ENCODE assay signal across 19 mouse cellular contexts in genomic region chr2:31218611-31219010, GRCm38 (mm10).
"Had no signal": no experiment of that assay in that cellular context is flagged by ENCODE, and none has a peak within 500 bp of the region (broad histone marks: within the 10 kb centered on the region; RNA-seq: fewer than 3 reads in every experiment).

No protein-coding gene starts in this region.

- H3K4me3 ChIP-seq: layer of hippocampus, adult 2 months; left cerebral cortex, adult 2 months; limb, embryonic 10.5 days; limb, embryonic 13.5 days; liver, embryonic 12.5 days; liver, embryonic 15.5 days; lung, embryonic 15.5 days; megakaryocyte, embryonic 14.5 days had no signal

- DNase-seq: kidney, postnatal 25 days; layer of hippocampus, postnatal 36 days; liver; lung, adult 18-20 months; lung, postnatal 10 days; lung, postnatal 36 days; thymus, adult 18-20 months; thymus, postnatal 36 days had no signal

- H3K27me3 ChIP-seq: limb, embryonic 13.5 days; liver, embryonic 12.5 days; liver, embryonic 15.5 days; lung, embryonic 15.5 days had no signal

- H3K9ac ChIP-seq: limb, embryonic 13.5 days; liver, embryonic 12.5 days; liver, embryonic 15.5 days; lung, embryonic 15.5 days had no signal

- H3K4me1 ChIP-seq: limb, embryonic 13.5 days; liver, embryonic 12.5 days; liver, embryonic 15.5 days had no signal

- ATAC-seq: liver, embryonic 12.5 days; midbrain, embryonic 16.5 days had no signal

- H3K9me3 ChIP-seq: limb, embryonic 10.5 days; limb, embryonic 13.5 days; liver, embryonic 12.5 days; liver, embryonic 15.5 days; lung, embryonic 15.5 days; megakaryocyte, embryonic 14.5 days had no signal

- H3K27ac ChIP-seq: kidney, postnatal 0 days; layer of hippocampus, adult 2 months; left cerebral cortex, adult 2 months; limb, embryonic 10.5 days; limb, embryonic 13.5 days; liver, embryonic 12.5 days; liver, embryonic 15.5 days; lung, embryonic 15.5 days had no signal

- H3K4me2 ChIP-seq: limb, embryonic 13.5 days; liver, embryonic 12.5 days; liver, embryonic 15.5 days; lung, embryonic 15.5 days; midbrain, embryonic 11.5 days had no signal
